Mouse (Mus musculus) lung, postnatal 0 days (tissue): ENCODE data around the gene Arhgef25. TPM values are rescaled to one million over a fixed set of nuclear protein-coding genes. Genes with fewer than 3 reads are reported as not detected.

ENCODE experiments used
- ATAC-seq: fragments of 200-750 bp; cut with Nextera tagmentation; 2 replicates; pipeline ENCODE4 v1.8.0; 2017; ENCODE audit warnings: moderate library complexity
- DNase-seq: peaks from one replicate; pipeline ENCODE4 v3.0.0-alpha.2; 2016; ENCODE audit warnings: low spot score
- H3K27ac ChIP-seq: fragments of 300-500 bp; sonication (generic); 2 replicates; pipeline ENCODE4 v1.5.1; 2014; ENCODE audit warnings: antibody characterized with exemption, mild to moderate bottlenecking, low read length, mixed read lengths
- H3K27me3 ChIP-seq: fragments of 300-500 bp; sonication (generic); replicated peaks from 2 replicates; pipeline ENCODE4 v1.6.1; 2014; ENCODE audit warnings: low read length, mixed read lengths; ENCODE audit not compliant: insufficient read depth
- H3K36me3 ChIP-seq: fragments of 300-500 bp; sonication (generic); 2 replicates; pipeline ENCODE4 v1.6.1; 2014; ENCODE audit warnings: low read length, mixed read lengths; ENCODE audit not compliant: insufficient read depth
- H3K4me1 ChIP-seq: fragments of 300-500 bp; sonication (generic); 2 replicates; pipeline ENCODE4 v1.6.1; 2014; ENCODE audit warnings: antibody characterized with exemption, low read depth, low read length, mixed read lengths; ENCODE audit not compliant: insufficient read depth
- H3K4me2 ChIP-seq: fragments of 300-500 bp; sonication (generic); replicated peaks from 2 replicates; pipeline ENCODE4 v1.6.1; 2014; ENCODE audit warnings: low read depth, mild to moderate bottlenecking, low read length, moderate library complexity, mixed read lengths
- H3K4me3 ChIP-seq: fragments of 300-500 bp; sonication (generic); 2 replicates; pipeline ENCODE4 v1.5.1; 2014; ENCODE audit warnings: low read depth, low read length
- H3K9ac ChIP-seq: fragments of 300-500 bp; sonication (generic); replicated peaks from 2 replicates; pipeline ENCODE4 v1.6.1; 2014; ENCODE audit warnings: low read depth, mild to moderate bottlenecking
- H3K9me3 ChIP-seq: fragments of 300-500 bp; sonication (generic); 2 replicates; pipeline ENCODE4 v1.6.1; 2016; ENCODE audit warnings: low read length, mixed read lengths
- CTCF ChIP-seq: IDR thresholded peaks from 2 replicates; pipeline ENCODE4 v1.5.1; 2016; ENCODE audit warnings: antibody characterized with exemption, mild to moderate bottlenecking
- EP300 ChIP-seq: IDR thresholded peaks from 2 replicates; pipeline ENCODE4 v1.6.1; 2016; ENCODE audit warnings: antibody characterized with exemption, mild to moderate bottlenecking, control low read depth
- WGBS: fragments of 180-500 bp; shearing (Covaris S2); extraction: QIAGEN DNeasy Blood & Tissue Kit; methylation state at CpG from one replicate; pipeline ENCODE4 v1.1.7; 2014; 5-methylcytosine and 5-hydroxymethylcytosine counted together
- polyA plus RNA-seq: library from polyadenylated mRNA; unstranded; fragments of >200 nt; fragmentation: Nextera tagmentation; extraction: Ambion mirVana; gene quantifications from 2 replicates; pipeline ENCODE4 v1.2.1, GENCODE M21; 2015

Arhgef25 gene
- polyA plus RNA-seq, 1 experiment from 2014 or later: 27.9 TPM

- TF ChIP-seq CTCF: no peak
- TF ChIP-seq EP300: no peak
- Histone ChIP-seq H3K4me3 (peak overlapping the region; percentile 81; the same call in 1 of the 2 replicates), H3K36me3 (peaks cover 7% of the 10 kb centered on the region; the same call in 1 of the 2 replicates), H3K27me3 (no peaks in the 10 kb centered on the region), H3K4me2 (peak overlapping the region; percentile 94), H3K9me3 (no peaks in the 10 kb centered on the region), H3K4me1 (peaks cover 6% of the 10 kb centered on the region; the same call in 1 of the 2 replicates), H3K9ac (no peak overlapping the region), H3K27ac (no peak overlapping the region)
- ATAC-seq (no peak), DNase-seq (no peak)
- WGBS: 78% methylated on average over 13 of the region's 13 CpGs
Measured at GRCm38 (mm10) chr10:127209928-127210570, 20.2 kb upstream of the Arhgef25 start.

GRCm38 (mm10) chr10:127208921-127209320, 19.0 kb upstream of the Arhgef25 start:
- H3K9ac ChIP-seq: no peak overlapping the region
- no peaks in the 10 kb centered on the region for H3K9me3 ChIP-seq
- H3K4me1 ChIP-seq: peaks cover 6% of the 10 kb centered on the region; the same call in 1 of the 2 replicates
- no peak overlapping the region for H3K27ac ChIP-seq
- H3K4me3 ChIP-seq: no peak overlapping the region
- ATAC-seq (no peak), DNase-seq (no peak)
- TF ChIP-seq EP300 (no peak), CTCF (no peak)
- no peak overlapping the region for H3K4me2 ChIP-seq
- WGBS: 59% methylated on average over 4 of the region's 4 CpGs
- no peaks in the 10 kb centered on the region for H3K27me3 ChIP-seq
- peaks cover 7% of the 10 kb centered on the region; the same call in 1 of the 2 replicates for H3K36me3 ChIP-seq

- H3K9me3 ChIP-seq: no peaks in the 10 kb centered on the region
- no peak for DNase-seq
- H3K9ac ChIP-seq: no peak overlapping the region
- H3K4me2 ChIP-seq: no peak overlapping the region
- no peak overlapping the region for H3K27ac ChIP-seq
- TF ChIP-seq CTCF (no peak), EP300 (no peak)
- no peaks in the 10 kb centered on the region for H3K27me3 ChIP-seq
- 60% methylated on average over 10 of the region's 10 CpGs for WGBS
- H3K36me3 ChIP-seq: peaks cover 19% of the 10 kb centered on the region
- H3K4me1 ChIP-seq: no peaks in the 10 kb centered on the region; the same call in 1 of the 2 replicates
- ATAC-seq: peak; percentile 51
- H3K4me3 ChIP-seq: no peak overlapping the region
Measured at GRCm38 (mm10) chr10:127205373-127205772, 15.5 kb upstream of the Arhgef25 start.

- no peaks in the 10 kb centered on the region for H3K9me3 ChIP-seq
- H3K9ac ChIP-seq: no peak overlapping the region
- no peak overlapping the region for H3K27ac ChIP-seq
- TF ChIP-seq EP300 (no peak), CTCF (no peak)
- DNase-seq (peak; percentile 72), ATAC-seq (peak; percentile 86)
- H3K4me2 ChIP-seq: no peak overlapping the region
- WGBS: 54% methylated on average over 5 of the region's 5 CpGs
- H3K27me3 ChIP-seq: no peaks in the 10 kb centered on the region
- peaks cover 25% of the 10 kb centered on the region for H3K36me3 ChIP-seq
- no peaks in the 10 kb centered on the region for H3K4me1 ChIP-seq
- no peak overlapping the region for H3K4me3 ChIP-seq
Measured at GRCm38 (mm10) chr10:127204589-127204988, 14.7 kb upstream of the Arhgef25 start.

GRCm38 (mm10) chr10:127203106-127203505, 13.2 kb upstream of the Arhgef25 start:
- DNase-seq: no peak
- H3K36me3 ChIP-seq: peaks cover 25% of the 10 kb centered on the region
- H3K27me3 ChIP-seq: no peaks in the 10 kb centered on the region
- no peak for TF ChIP-seq EP300
- no peak for TF ChIP-seq CTCF
- H3K4me1 ChIP-seq: no peaks in the 10 kb centered on the region
- H3K9ac ChIP-seq: no peak overlapping the region
- 90% methylated on average over 3 of the region's 3 CpGs for WGBS
- no peak for ATAC-seq
- H3K4me3 ChIP-seq: no peak overlapping the region
- no peak overlapping the region for H3K27ac ChIP-seq
- H3K9me3 ChIP-seq: no peaks in the 10 kb centered on the region
- H3K4me2 ChIP-seq: no peak overlapping the region

- no peak overlapping the region for H3K9ac ChIP-seq
- DNase-seq: no peak
- no peaks in the 10 kb centered on the region for H3K27me3 ChIP-seq
- peaks cover 5% of the 10 kb centered on the region; the same call in 1 of the 2 replicates for H3K4me1 ChIP-seq
- ATAC-seq: no peak
- H3K4me2 ChIP-seq: no peak overlapping the region
- 78% methylated on average over 8 of the region's 8 CpGs for WGBS
- TF ChIP-seq EP300 (no peak), CTCF (peak; percentile 44)
- H3K36me3 ChIP-seq: peaks cover 23% of the 10 kb centered on the region
- H3K9me3 ChIP-seq: no peaks in the 10 kb centered on the region
- no peak overlapping the region for H3K27ac ChIP-seq
- H3K4me3 ChIP-seq: no peak overlapping the region
Measured at GRCm38 (mm10) chr10:127200279-127200678, 10.4 kb upstream of the Arhgef25 start.
